Mouse (Mus musculus): ENCODE data around the gene Ap5m1. TPM values are rescaled to one million over a fixed set of nuclear protein-coding genes. Genes with fewer than 3 reads are reported as not detected.

The Ap5m1 gene
- polyA plus RNA-seq (2017; shearing (Covaris generic)) = 27.8 TPM

GRCm38 (mm10) chr14:49065529-49066273 lies at the start of gene Ap5m1:
Gene Ap5m1 (plus strand): TSS chr14:49066097.

GRCm38 (mm10) chr14:49066274-49066823 lies 452 bp downstream of the Ap5m1 start, which contains the start of gene Exoc5:
Gene Exoc5 (minus strand): TSS chr14:49066653.

Other genes starting within 250 kb of the Ap5m1 start
- 101 TPM for gene Exoc5, start 556 bp downstream of the Ap5m1 start, polyA plus RNA-seq (2017; shearing (Covaris generic))
- gene Naa30, start 106.1 kb downstream of the Ap5m1 start, polyA plus RNA-seq (2017; shearing (Covaris generic)) = 62.8 TPM
- gene ccdc198, start 179.4 kb downstream of the Ap5m1 start, polyA plus RNA-seq (2017; shearing (Covaris generic)) = 0.10 TPM